Mouse (Mus musculus) hindbrain, embryonic 10.5 days (tissue): ENCODE results near the gene Irgc1. TPM values are rescaled to one million over a fixed set of nuclear protein-coding genes. Genes with fewer than 3 reads are reported as not detected.

Experiments
- DNase-seq: peaks from one replicate; pipeline ENCODE4 v3.0.0-alpha.2; 2017; ENCODE audit warnings: low spot score
- H3K27ac ChIP-seq: fragments of 300-500 bp; sonication (generic); 2 replicates; pipeline ENCODE4 v1.5.1; 2016; ENCODE audit warnings: mild to moderate bottlenecking, moderate library complexity
- H3K27me3 ChIP-seq: fragments of 300-500 bp; sonication (generic); 2 replicates; pipeline ENCODE4 v1.6.1; 2016; ENCODE audit warnings: mild to moderate bottlenecking; ENCODE audit not compliant: poor library complexity, insufficient read depth, severe bottlenecking
- H3K36me3 ChIP-seq: fragments of 300-500 bp; sonication (generic); 2 replicates; pipeline ENCODE4 v1.6.1; 2016; ENCODE audit warnings: mild to moderate bottlenecking, moderate library complexity
- H3K4me1 ChIP-seq: fragments of 300-500 bp; sonication (generic); replicated peaks from 2 replicates; pipeline ENCODE4 v1.6.1; 2016; ENCODE audit warnings: mild to moderate bottlenecking
- H3K4me3 ChIP-seq: fragments of 300-500 bp; sonication (generic); 2 replicates; pipeline ENCODE4 v1.5.1; 2016; ENCODE audit warnings: mild to moderate bottlenecking, moderate library complexity
- H3K9me3 ChIP-seq: fragments of 300-500 bp; sonication (generic); 2 replicates; pipeline ENCODE4 v1.6.1; 2016; ENCODE audit warnings: mild to moderate bottlenecking, moderate library complexity
- WGBS: fragments of 180-500 bp; shearing (Covaris S2); methylation state at CpG from one replicate; pipeline ENCODE4 v1.1.7; 2016; 5-methylcytosine and 5-hydroxymethylcytosine counted together
- polyA plus RNA-seq: library from polyadenylated mRNA; unstranded; fragments of >200 nt; fragmentation: Nextera tagmentation; extraction: Ambion mirVana; gene quantifications from 2 replicates; pipeline ENCODE4 v1.2.1, GENCODE M21; 2016

The Irgc1 gene
- polyA plus RNA-seq, 1 experiment from 2014 or later, result not detected

DNA sequence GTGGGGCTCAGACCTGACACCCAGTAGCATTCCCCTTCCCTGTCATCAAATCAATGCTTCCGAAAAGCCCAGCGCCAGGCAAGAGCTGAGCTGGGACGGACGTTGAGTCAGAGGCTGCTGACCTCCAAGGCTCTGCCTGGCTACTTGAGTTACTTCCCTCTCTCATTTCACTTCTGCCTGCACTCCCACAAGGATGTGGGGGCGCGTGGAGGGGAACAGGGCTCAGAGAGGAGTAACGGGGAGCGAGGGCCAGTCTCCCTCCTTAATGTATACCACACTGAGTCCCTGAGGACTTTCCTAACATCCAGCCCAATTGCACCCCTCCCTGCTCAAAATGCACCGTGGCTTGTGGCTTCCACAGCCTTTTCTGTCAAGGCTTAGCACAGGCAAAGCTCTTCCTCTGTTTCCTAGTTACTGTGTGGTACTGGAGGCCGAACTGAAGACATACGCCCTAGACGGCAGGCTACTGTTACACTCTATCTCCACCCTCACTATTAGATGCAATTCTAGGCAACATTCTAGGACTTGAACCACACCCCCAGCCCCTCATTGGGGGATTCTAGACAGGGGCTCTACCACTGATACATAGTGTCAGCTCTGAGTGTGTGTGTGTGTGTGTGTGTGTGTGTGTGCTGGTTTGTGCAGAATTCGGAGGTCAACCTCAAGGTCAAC lies 62.4 kb downstream of the Irgc1 start:
- 66% methylated on average over 13 of the region's 13 CpGs for WGBS
- Histone ChIP-seq H3K27ac (no peak overlapping the region), H3K27me3 (no peaks in the 10 kb centered on the region), H3K9me3 (no peaks in the 10 kb centered on the region), H3K4me1 (peaks cover 17% of the 10 kb centered on the region; the same call in 1 of the 2 replicates), H3K4me3 (no peak overlapping the region), H3K36me3 (no peaks in the 10 kb centered on the region)
- no peak for DNase-seq

GRCm38 (mm10) chr7:24387059-24387556 lies 65.0 kb downstream of the Irgc1 start:
- Histone ChIP-seq H3K27ac (no peak overlapping the region), H3K4me3 (no peak overlapping the region), H3K27me3 (peaks cover 12% of the 10 kb centered on the region; the same call in 1 of the 2 replicates), H3K9me3 (no peaks in the 10 kb centered on the region), H3K36me3 (no peaks in the 10 kb centered on the region), H3K4me1 (peaks cover 19% of the 10 kb centered on the region; the same call in 1 of the 2 replicates)
- no peak for DNase-seq
- WGBS, result 84% methylated on average over 10 of the region's 10 CpGs

DNA sequence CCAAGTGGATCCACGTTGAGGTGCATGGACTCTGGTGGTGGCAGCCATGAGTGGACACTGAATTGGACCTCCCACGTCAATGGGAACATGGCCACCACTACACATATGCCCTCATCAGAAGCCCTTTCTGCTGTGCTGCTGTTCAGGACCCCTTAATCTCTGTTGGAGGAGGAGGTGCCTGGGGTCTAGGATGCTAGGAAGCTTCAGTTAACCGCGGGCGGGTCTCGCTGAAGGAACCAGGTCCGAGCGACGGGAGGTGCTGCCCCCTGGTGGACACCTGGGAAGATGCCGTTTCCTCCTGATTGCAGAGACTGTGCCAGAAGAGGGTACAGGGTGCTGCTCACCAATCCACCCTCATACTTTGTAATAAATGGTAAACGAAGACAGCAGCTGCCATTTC lies 67.3 kb downstream of the Irgc1 start:
- Histone ChIP-seq H3K4me3 (peak overlapping the region; percentile 23; the same call in 1 of the 2 replicates), H3K9me3 (no peaks in the 10 kb centered on the region)

GRCm38 (mm10) chr7:24384070-24384469 lies 68.0 kb downstream of the Irgc1 start:
- H3K4me1 ChIP-seq, result peaks cover 13% of the 10 kb centered on the region
- H3K27ac ChIP-seq, result no peak overlapping the region
- WGBS, result 71% methylated on average over 6 of the region's 6 CpGs
- DNase-seq, result no peak
- H3K36me3 ChIP-seq, result no peaks in the 10 kb centered on the region
- no peaks in the 10 kb centered on the region for H3K9me3 ChIP-seq
- no peak overlapping the region for H3K4me3 ChIP-seq
- H3K27me3 ChIP-seq, result peaks cover 12% of the 10 kb centered on the region; the same call in 1 of the 2 replicates

More for the DNA sequence above, 67.3 kb downstream of the Irgc1 start:
- Histone ChIP-seq H3K27ac (no peak overlapping the region), H3K27me3 (peaks cover 12% of the 10 kb centered on the region; the same call in 1 of the 2 replicates), H3K36me3 (no peaks in the 10 kb centered on the region), H3K4me1 (peaks cover 17% of the 10 kb centered on the region)
- 10% methylated on average over 11 of the region's 11 CpGs for WGBS
- DNase-seq, result peak; percentile 81

DNA sequence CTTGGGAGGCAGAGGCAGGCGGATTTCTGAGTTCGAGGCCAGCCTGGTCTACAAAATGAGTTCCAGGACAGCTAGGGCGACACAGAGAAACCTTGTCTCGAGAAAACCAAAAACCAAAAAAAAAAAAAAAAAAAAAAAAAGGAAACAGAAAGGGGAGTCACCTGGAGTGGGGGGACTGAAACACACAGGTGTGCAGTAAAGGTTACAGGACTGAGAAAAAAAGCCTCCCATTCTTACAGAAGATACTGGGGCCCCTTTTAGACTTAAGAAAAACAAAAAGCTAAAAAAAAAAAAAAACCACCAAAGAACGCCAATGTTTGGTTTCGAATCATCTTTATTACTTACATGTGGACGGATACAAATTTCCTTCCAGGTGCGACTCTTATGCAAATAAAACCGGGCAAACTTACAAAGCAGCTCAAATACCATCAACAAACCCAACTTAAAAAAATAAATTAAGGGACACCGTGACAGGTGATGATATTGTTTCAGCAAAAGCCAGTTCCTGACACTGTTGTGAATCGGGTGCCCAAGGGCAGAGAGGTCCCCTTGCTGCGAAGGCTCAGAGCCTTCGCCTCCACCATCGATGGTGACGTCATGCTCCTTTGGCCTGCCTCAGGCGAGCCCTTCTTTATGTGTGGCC lies 69.2 kb downstream of the Irgc1 start:
- no peaks in the 10 kb centered on the region for H3K9me3 ChIP-seq
- DNase-seq, result no peak
- H3K4me1 ChIP-seq, result peaks cover 17% of the 10 kb centered on the region
- H3K36me3 ChIP-seq, result no peaks in the 10 kb centered on the region
- WGBS, result 81% methylated on average over 16 of the region's 16 CpGs
- H3K27me3 ChIP-seq, result peaks cover 16% of the 10 kb centered on the region
- H3K27ac ChIP-seq, result no peak overlapping the region
- no peak overlapping the region for H3K4me3 ChIP-seq

Other genes starting within 250 kb of the Irgc1 start
- gene Zfp111, start 240.9 kb downstream of the Irgc1 start, polyA plus RNA-seq, result 9.2 and 10.5 TPM in 2 replicates
- gene Zfp109, start 214.7 kb downstream of the Irgc1 start, polyA plus RNA-seq, result 4.9 and 5.8 TPM in 2 replicates
- gene Zfp108, start 197.5 kb downstream of the Irgc1 start, polyA plus RNA-seq, result 2.3 and 2.6 TPM in 2 replicates
- 6.0 TPM in 2 replicates for gene Zfp93, start 181.9 kb downstream of the Irgc1 start, polyA plus RNA-seq
- gene Zfp61, start 151.1 kb downstream of the Irgc1 start, polyA plus RNA-seq, result 35.4 and 40.3 TPM in 2 replicates
- 10.8 and 13.2 TPM in 2 replicates for gene Zfp94, start 135.6 kb downstream of the Irgc1 start, polyA plus RNA-seq
- 0.25 TPM in 1 of 2 replicates, not detected in the other for gene Tescl, start 118.4 kb downstream of the Irgc1 start, polyA plus RNA-seq
- not detected in 2 replicates for gene Lypd5, start 103.1 kb downstream of the Irgc1 start, polyA plus RNA-seq
- 3.9 and 4.2 TPM in 2 replicates for gene Kcnn4, start 82.0 kb downstream of the Irgc1 start, polyA plus RNA-seq
- gene Smg9, start 52.7 kb downstream of the Irgc1 start, polyA plus RNA-seq, result 27.4 and 32.7 TPM in 2 replicates
- gene Plaur, start 10.2 kb upstream of the Irgc1 start, polyA plus RNA-seq, result 0.77 and 1.9 TPM in 2 replicates
- gene Cadm4, start 29.7 kb upstream of the Irgc1 start, polyA plus RNA-seq, result 12.1 and 38.6 TPM in 2 replicates
- 109 and 150 TPM in 2 replicates for gene Zfp428, start 54.7 kb upstream of the Irgc1 start, polyA plus RNA-seq
- 1.1 TPM in 2 replicates for gene AC161166.1, start 60.2 kb upstream of the Irgc1 start, polyA plus RNA-seq
- gene Irgq, start 78.4 kb upstream of the Irgc1 start, polyA plus RNA-seq, result 10.7 and 14.9 TPM in 2 replicates
- 0.26 TPM in 1 of 2 replicates, not detected in the other for gene Pinlyp, start 93.8 kb upstream of the Irgc1 start, polyA plus RNA-seq
- gene Xrcc1, start 94.0 kb upstream of the Irgc1 start, polyA plus RNA-seq, result 132 and 160 TPM in 2 replicates
- 22.2 and 23.2 TPM in 2 replicates for gene Ethe1, start 135.2 kb upstream of the Irgc1 start, polyA plus RNA-seq
- 2.0 and 3.2 TPM in 2 replicates for gene Zfp575, start 135.3 kb upstream of the Irgc1 start, polyA plus RNA-seq
- gene Phldb3, start 158.5 kb upstream of the Irgc1 start, polyA plus RNA-seq, result not detected in 2 replicates
- gene Lypd3, start 184.3 kb upstream of the Irgc1 start, polyA plus RNA-seq, result 0.47 and 2.1 TPM in 2 replicates
- not detected in 2 replicates for gene Tex101, start 224.4 kb upstream of the Irgc1 start, polyA plus RNA-seq